Mouse (Mus musculus) thymus, adult 18-20 months (tissue): Measurements from ENCODE around the gene Hfm1.
A peak's percentile ranks its signal among the peaks of the same experiment; 100 is the strongest.

Source experiments
- DNase-seq, 2 experiments: peaks; one replicate each; pipeline ENCODE4 v3.0.0; 2022; ENCODE audit warnings: mixed read lengths in 2 of 2

The Hfm1 gene

DNA sequence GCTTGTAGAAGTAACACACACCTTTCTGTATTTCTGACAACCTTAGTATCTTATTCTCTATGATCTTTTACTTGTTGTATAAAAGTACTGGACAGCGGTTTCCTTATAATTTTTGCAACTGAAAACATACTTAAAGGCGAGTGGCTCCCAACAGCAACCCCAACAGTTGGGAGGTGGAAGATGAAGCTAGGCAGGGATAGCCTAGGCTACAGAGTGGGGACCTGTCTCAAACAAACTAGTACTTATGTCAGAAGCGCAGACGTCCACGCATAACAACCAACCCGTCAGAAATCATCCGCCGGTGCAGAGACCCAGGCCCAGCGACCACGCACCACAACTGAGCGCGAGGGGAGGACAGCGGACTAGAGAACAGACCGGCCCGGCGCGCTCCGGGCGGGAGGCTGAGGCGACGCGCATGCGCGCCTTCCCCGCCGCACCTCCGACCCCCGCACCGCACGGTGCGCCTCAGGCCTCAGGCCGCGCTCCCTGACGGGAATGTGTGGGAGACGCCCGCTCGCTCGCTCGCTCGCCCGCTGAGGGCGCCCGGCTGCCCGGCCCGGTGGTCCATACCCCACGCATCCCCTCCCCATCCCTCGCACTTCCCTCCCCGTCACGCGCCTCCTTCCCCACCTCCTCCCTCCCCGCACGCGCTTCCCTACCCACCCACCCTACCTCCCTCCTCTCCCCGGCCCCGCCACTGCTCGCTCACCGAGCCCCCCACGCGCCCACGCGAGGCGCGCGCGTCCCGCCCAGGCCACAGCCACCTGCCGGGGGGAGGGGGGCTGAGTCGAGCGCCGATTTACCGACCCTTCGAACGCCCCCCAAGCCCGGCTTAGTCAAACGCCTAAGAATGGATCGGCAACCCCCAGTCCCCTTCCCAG is at the start of gene Hfm1:
TSS of gene Hfm1 (minus strand) at position 834 of the 881 bp plus-strand sequence.
- peak; percentile 21 to 28 for DNase-seq

DNA sequence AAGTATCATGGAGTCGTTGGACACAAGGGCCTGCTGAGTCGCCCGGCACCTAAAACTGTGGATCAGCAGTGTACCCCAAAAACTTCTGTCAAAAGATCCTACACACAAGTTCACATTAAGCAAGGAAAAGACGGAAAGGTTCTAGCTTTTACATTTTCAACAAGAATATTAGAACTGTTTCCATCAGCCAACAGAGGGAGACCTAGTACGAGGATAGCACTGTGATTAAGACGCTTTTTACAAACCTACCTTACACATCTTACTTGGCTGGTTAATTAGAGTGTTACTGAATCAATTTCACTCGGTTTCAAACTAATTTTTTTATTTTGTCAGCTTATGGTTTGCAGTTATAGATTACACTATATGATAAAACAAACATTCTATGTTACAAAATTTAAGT is 47.8 kb upstream of the Hfm1 start:
- no peak for DNase-seq

DNA sequence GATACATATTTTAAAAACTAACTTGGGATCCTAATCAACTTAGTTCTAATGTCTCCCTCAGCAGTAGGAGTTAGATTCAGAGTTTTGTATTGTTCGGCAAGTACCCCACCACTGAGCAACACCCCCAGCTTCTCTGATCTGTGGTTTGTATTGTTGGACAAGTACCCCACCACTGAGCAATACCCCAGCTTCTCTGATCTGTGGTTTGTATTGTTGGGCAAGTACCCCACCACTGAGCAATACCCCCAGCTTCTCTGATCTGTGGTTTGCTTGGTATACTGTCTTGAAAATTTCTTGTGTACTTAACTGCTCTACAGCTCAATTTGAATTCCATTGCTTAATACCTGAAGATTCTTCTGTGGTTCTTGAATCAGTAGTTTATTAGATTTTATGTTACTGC is 41.5 kb upstream of the Hfm1 start:
- no peak for DNase-seq

DNA sequence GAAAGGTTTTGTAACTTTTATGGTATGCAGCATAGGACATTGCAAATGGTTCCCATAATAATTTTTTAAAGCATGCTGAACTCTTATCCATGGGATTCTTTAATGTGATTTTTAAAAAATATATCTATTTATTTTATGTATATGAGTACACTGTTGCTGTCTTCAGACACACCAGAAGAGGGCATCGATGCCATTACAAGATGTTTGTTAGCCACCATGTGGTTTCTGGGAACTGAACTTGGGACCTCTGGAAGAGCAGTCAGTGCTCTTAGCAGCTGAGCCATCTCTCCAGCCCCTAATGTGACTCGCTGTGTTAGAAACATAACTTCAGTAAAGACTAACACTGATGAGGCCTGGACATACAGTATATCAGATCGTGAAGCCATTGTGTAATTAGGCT is 40.3 kb upstream of the Hfm1 start:
- DNase-seq = no peak

DNA sequence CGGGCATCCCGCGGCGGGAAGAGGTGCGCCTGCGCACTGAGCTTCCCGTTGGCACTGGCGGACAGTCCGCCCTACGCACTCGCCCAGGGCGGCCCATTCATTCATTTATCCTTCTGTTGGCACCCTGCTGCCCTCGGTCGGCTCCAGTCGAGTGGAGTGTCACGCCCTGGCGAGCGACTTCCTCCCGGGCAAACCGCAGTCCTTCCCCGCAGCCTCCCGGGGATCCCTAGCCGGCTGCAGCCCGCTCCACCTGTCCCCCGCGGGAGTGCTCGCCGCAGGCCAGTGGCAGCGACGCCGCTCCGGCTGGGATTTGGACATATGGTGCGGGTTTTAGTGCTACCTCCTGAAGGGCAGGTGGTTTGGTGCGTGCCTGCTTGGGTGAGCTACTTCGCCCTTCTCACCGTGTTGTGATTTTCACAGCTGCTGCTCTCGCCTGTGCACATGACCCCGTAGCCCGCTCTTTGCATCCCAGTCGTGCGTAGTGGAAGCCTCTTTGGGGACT is 38.4 kb upstream of the Hfm1 start:
- DNase-seq = no peak

DNA sequence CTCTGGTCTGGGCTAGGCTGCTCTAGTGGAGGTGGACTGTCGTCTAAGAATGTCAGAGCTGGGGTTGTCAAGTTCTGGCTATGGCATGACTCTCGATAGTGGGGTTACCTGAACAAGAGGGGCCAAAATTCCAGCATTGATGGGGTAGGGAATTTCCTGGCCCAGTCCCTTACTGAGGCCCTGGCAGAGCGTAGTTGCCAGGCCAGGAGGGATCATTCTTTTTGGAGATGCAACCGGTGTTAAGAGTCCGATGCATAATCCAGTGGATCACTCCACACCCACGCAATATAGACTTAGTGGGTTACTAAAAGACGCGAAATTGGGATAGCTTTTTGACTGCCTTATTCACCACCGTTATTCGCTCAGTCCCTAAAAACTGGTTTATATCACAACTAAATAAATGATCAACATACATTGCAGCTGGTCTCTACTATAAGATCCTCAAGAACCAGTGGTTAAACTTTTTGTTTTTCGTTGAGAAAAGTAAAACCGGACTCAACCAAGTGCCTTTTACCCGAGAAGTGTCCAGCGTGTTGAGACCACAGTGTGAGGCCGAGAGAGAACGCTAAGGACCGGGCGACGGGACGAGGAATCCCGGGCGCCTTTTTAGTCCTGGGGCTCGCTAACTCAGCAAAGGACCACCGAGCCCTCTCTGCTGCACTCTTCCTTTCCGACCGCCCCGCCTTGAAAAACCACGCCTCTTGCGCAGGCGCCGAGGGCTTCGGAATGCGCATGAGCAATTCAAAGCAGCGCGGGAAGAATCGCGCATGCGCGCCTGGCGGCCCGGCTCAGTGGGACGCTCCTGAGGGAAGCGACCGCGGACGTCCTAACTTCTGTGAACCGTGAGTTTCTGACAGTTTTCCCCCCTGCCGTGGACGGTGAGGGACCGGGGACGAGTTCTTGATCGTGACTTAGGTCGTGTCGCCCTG is 37.7 kb upstream of the Hfm1 start, which contains the start of gene Cdc7:
TSS of gene Cdc7 (plus strand) at position 739 of the 929 bp plus-strand sequence.
- peak; percentile 91 to 92 for DNase-seq

DNA sequence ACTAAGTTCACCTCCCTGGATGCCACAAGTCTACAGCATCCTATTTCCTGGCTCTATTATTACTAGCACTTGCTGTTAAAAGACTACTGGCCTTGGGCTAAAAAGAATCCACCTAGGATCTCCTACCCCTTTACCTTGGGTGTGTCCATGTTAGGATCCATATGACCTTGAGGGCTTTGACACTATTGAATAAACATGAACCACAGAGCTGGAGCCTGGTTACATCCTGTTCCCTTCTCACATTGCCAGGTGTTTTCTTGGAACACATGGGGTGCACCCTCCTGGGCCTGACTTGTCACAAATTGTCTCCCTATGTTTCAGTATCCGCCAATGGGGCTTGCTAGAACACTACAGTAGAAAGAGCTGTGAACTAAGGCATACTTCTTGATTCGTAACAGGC is 34.3 kb upstream of the Hfm1 start:
- DNase-seq = no peak

DNA sequence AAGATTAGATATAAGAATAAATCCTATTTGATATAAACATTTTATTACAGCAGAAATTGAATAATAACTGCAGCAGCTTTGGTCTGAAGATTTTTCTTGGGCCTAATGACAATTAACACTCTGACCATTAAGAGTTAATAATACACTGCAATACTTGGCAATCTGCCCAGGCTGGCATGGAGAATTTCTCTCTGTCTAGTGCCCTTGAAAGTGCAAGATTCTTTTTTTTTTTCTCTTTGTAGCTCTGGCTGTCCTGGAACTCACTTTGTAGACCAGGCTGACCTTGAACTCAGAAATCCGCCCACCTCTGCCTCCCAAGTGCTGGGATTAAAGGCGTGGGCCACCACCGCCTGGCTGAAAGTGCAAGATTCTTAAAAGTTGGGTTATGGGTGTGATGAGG is 32.9 kb upstream of the Hfm1 start:
- no peak for DNase-seq

DNA sequence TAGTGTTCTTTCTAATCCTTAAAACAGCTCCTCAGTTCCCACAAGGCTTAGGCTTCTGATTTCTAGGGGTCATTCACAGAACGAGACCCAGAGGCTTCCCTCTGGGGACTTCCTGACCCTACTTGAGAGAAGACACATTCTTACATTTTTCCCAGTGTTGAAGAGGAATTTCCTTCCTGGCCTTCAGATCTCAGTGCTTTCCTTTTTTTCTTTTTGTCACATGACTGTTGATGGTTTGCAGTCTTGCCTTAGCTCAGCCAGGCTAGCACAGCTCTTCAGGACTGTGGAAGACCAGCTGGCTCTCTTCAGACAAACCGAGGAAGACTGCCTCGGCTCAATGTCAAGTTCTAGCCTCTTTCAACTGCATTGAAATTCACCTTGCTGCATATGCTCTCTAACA is 30.3 kb upstream of the Hfm1 start:
- DNase-seq = no peak

DNA sequence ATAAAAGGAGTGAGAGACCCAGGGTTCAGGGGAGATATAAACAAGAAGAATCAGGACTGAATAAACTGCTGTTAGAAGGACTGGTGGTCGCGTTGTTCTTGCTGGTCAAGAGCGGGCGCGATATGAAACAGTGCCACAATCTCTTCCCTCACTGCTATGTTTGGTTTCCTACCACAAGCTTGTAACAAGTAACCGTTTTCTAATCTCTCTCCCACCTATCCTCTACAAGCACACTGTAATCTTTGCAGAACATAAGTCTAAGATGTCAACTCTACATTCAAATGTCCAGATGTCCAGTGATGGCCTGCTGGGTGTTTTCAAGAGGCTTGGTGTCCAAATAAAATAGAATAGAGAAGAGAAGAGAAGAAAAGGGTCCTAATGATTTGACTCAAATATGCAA is 22.6 kb upstream of the Hfm1 start:
- DNase-seq = no peak

DNA sequence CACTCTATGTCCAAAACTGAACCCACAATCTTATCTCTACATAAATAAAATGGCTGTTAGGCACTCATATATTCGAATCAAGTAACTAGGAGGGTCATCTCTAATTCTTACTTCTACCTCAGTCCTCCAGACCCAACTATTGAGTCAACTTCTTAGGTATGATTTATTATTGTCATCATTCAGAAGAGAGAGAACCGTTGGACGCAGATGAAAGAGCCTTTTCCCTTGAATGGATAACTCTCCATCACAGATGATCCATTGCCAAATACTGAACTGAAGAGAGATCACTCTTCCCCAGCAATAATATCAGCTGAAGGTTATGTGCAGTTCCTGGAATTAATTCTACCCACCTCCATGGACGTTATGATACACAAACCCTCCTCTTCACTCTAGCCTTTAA is 20.2 kb upstream of the Hfm1 start:
- DNase-seq = no peak

DNA sequence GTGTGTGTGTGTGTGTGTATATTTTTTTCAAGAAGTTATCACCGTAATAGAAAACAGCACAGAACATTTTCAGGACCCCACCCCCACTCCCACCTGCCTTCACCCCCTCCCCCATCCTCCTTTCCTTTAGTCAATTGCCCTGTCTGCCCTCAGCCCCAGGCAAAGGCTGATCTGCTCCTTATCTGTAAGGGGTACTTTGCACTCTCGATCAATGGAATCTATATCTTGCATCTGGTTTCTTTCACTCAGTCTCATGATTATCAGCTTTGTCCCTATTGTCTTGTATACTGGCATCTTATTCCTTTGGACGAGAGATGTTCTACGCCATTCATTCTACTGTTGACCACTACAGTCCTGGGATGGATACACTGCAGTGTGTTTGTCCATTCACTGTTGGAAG is 1.9 kb upstream of the Hfm1 start:
- DNase-seq = no peak

DNA sequence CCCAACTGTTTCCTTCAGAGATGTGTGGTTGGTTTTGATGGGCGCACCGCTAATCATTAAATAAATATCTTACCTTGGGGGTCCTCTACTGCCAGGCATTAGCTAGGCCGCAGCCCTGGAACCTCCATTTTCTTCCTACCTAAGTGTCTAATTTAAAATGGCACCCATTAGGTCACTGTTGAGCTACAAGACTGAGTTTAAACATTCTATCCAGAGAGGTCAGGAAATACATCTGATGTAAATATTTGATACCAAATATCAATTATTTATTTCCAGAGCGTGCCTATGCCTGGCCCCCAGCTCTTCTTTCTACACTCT is 207 bp upstream of the Hfm1 start:
- DNase-seq = no peak

DNA sequence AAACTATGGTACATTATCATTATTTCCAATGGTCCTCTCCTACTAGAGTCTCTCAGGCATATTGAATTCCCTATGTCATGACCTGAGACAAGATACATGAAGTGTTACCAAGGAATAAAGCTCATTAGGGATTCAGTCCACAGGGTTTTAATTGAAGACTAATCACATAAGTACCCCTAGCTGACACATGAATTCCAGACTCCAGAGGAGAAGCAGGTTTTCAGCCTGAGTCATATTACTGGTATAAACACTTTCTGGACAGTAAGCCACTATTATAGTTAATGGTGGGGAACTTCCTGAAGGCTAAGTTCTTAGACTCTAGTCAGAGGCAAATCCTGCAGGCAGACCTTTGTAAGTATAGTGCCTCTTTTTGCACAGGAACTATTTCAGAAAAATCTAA is 6.8 kb downstream of the Hfm1 start:
- no peak for DNase-seq

DNA sequence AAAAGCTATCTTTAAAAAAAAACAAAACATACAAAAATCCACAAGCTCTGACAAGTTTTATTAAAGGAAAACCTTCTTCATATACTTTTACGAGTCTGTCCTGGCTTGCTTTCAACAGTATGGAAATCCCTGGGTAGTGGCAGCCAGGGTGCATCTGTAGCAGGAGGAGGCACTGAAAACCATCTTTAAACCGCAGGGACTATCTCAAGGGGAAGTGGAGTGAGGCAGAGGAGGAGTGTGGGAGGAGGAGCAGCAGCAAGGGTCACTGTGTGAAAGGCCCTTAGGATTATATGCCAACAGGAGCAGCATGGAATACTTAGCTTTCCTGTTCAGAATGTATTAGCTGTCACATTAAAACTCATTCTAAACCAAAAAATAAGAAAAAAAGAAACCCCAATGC is 29.2 kb downstream of the Hfm1 start:
- DNase-seq = no peak

DNA sequence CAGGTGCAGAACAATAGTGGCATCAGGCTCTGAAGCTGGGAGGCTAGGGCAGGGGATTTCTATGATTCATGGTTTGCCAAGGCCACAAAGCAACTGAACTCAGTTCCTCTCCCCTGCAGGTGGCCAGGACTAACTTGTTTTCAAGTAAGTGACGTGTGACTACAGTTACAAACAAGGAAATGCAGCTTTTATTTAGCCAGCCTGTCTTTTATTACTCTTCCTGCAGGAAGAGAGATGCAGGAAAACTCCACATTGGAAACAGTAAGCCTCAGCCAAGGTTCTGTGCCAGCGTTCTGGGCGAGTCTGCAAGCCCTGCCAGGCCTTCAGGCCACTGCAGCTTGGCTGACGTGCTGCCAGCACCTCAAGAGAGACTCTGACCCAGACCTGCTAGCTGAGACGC is 34.3 kb downstream of the Hfm1 start:
- DNase-seq = peak; percentile 25 to 45

DNA sequence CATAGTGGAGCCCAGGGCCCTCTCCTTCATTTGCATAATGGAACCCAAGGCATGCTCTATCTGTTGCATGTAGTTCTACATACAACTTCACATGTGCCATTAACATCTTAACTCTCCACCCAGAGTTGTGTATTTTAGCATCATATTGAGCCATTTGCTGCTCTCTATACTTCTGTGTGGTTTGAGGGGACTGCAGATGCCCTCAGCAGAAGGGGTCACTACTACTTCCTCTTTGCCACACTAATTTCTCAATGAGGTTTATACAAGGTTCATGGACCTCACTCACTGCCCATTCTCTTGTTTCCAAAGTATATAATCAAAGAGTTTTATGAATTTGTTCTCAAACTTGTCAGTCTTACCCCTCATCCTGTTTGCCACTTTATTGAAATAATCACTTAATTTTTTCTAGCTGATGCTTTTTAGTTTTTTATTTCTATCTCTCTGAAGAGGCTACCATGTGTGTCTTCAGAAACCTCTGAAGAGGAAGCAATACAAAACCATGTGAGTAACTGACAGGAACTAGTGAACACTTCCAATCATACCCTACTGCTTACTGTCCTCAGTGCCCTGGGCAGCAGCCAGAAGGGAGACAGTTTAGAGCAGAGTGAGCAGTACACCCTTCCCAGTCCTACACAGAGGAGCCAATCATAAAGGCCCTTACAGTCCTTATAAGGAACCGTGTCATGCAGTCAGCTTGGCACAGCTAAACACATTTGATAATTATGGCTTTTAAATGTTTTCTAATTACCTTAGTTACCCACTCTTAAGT is 38.6 kb downstream of the Hfm1 start:
- DNase-seq = no peak

DNA sequence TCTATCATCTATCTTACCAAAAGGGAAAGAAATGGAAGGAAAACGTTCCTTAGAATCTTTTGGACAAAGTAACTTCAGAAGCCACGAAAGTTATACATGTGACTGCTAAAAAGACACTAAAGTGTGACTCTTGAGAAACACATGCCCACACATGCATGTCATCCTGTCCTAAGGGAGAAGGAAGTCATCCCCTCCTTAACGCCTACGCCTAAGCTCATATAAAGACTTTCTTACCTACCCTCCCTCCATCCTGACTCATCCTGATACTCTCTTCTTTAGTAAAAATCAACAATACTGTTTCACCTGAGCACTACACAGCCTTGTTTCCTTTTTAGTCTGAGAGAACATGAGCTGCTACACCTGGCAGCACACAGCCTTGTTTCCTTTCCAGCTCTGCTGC is 40.6 kb downstream of the Hfm1 start:
- no peak for DNase-seq

DNA sequence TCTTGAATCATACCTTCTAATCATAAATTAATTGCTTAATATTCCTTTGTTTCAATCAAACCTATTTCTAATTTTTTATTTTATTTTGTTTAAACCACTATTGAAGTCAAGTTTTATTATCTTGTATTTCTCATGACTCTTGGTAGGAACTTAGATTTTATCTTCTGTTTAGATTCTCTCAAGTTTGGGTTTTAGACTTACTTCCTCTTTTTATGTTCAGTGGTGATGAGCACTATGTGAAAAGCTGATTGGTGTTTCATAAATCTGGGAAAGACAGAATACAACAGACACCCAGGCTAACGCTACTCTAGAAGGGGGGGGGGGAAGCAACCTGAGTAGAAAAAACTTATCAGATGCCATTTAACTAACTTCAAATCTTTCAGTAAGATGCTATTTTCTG is 49.7 kb downstream of the Hfm1 start:
- no peak for DNase-seq

DNA sequence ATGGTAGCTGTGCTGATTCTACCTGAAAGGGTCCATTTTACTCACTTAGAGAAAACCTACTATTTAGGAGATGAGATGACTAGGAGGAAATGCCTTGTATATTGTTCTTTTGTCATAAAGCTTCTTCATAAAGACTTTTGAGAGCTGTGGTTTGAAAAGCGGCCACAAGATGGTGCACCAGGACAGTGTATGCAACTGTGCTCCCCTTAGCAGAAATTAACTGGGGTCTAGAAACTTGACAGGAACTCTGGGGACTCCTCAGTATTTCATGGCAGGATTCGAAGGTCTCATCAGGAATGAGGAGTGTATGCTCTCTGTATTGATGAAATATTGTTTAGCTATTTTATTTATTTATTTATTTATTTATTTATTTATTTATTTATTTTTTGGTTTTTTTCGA is 65.7 kb downstream of the Hfm1 start:
- DNase-seq = peak; percentile 27 to 37

DNA sequence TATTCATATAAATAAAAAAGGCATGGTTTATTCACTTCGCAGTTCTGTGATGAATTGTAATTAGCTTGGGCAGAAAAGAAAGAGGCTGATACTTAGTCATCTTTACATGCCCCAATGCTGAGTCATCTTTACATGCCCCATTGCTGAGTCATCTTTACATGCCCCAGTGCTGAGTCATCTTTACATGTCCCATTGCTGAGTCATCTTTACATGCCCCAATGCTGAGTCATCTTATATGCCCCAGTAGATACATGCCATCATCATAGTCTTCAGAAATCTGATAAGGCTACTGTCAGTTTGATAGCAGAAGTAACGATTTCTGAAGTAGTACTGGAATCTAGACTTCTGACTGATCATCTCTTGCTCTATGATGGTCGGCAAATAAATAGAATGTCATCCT is 72.8 kb downstream of the Hfm1 start:
- no peak for DNase-seq

DNA sequence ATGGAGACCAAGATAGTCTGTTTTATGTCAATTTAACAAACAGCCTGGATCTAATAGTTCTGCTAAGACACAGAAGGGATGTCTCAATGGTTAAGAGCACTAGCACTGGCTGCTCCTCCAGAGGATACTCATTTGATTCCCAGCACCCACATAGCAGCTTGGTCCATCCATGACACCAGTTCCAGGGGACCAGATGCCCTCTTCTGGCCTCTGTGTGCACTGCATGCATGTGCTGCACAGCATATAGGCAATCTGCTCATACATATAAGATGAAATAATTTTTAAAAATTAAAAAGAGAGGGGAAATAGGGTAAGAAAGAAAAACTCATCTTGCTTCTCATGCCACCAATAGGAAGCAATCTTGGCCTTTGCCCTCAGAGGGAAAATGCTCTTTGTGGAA is 79.1 kb downstream of the Hfm1 start:
- no peak for DNase-seq

DNA sequence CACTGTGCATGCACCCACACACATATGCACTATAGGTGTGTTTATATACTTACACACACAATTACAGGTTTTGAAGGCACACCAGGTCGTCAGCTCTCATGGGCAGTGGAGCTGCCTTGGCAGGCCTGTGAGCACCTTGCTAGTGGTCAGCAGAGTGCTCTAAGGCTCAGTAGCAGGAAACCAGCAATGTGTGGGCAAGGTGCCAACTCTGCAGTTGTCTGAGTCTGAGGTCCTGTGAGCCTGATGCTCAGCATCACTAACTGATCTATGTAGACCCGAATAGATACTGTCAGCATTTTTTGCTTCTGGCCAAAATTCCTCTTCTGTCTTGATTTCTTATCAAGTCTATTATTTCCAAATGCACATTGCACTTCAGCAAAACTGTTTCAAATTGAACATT is 82.2 kb downstream of the Hfm1 start:
- DNase-seq = no peak
